Mouse (Mus musculus) embryonic facial prominence, embryonic 15.5 days (tissue): ENCODE data around the gene Bdh1. TPM values are rescaled to one million over a fixed set of nuclear protein-coding genes. Genes with fewer than 3 reads are reported as not detected.
"Not testable (repeated sequence)": the region's sequence is repeated elsewhere in the genome, so short reads cannot be mapped to it uniquely, and the experiment has no call there.

Experiments used
- ATAC-seq: fragments of 200-750 bp; cut with Nextera tagmentation; 2 replicates; pipeline ENCODE4 v1.8.0; 2017; ENCODE audit warnings: low read depth, moderate TSS enrichment; ENCODE audit not compliant: insufficient number of reproducible peaks, low FRiP score, low TSS enrichment
- H3K27ac ChIP-seq: fragments of 300-500 bp; sonication (generic); replicated peaks from 2 replicates; pipeline ENCODE4 v1.5.1; 2015; ENCODE audit warnings: mild to moderate bottlenecking, inconsistent platforms
- H3K27me3 ChIP-seq: fragments of 300-500 bp; sonication (generic); 2 replicates; pipeline ENCODE4 v1.6.1; 2015; ENCODE audit warnings: inconsistent platforms
- H3K36me3 ChIP-seq: fragments of 300-500 bp; sonication (generic); 2 replicates; pipeline ENCODE4 v1.6.1; 2015; ENCODE audit warnings: mild to moderate bottlenecking, inconsistent platforms
- H3K4me1 ChIP-seq: fragments of 300-500 bp; sonication (generic); 2 replicates; pipeline ENCODE4 v1.6.1; 2015; ENCODE audit warnings: inconsistent platforms
- H3K4me2 ChIP-seq: fragments of 300-500 bp; sonication (generic); replicated peaks from 2 replicates; pipeline ENCODE4 v1.6.1; 2015; ENCODE audit warnings: mild to moderate bottlenecking, inconsistent platforms
- H3K4me3 ChIP-seq: fragments of 300-500 bp; sonication (generic); replicated peaks from 2 replicates; pipeline ENCODE4 v1.5.1; 2015; ENCODE audit warnings: mild to moderate bottlenecking, inconsistent platforms
- H3K9ac ChIP-seq: fragments of 300-500 bp; sonication (generic); 2 replicates; pipeline ENCODE4 v1.6.1; 2015; ENCODE audit warnings: inconsistent platforms
- H3K9me3 ChIP-seq: fragments of 300-500 bp; sonication (generic); replicated peaks from 2 replicates; pipeline ENCODE4 v1.6.1; 2016; ENCODE audit warnings: inconsistent platforms
- WGBS: fragments of 180-500 bp; shearing (Covaris S2); methylation state at CpG from one replicate; pipeline ENCODE4 v1.1.7; 2015; 5-methylcytosine and 5-hydroxymethylcytosine counted together
- polyA plus RNA-seq: library from polyadenylated mRNA; unstranded; fragments of >200 nt; fragmentation: Nextera tagmentation; extraction: Ambion mirVana; gene quantifications from 2 replicates; pipeline ENCODE4 v1.2.1, GENCODE M21; 2015

Gene Bdh1
- 41.7 and 42.5 TPM in 2 replicates for polyA plus RNA-seq

GRCm38 (mm10) chr16:31422000-31422399 is at the start of gene Bdh1:
Gene Bdh1, plus strand, starts transcription at chr16:31422280.
- no peaks in the 10 kb centered on the region for H3K9me3 ChIP-seq
- H3K4me2 ChIP-seq: no peak within 1 kb of the TSS
- no peaks in the 10 kb centered on the region for H3K36me3 ChIP-seq
- H3K9ac ChIP-seq: no peak within 1 kb of the TSS
- H3K4me1 ChIP-seq: no peaks in the 10 kb centered on the region
- ATAC-seq: no peak
- WGBS: 46% methylated on average over 9 of the region's 9 CpGs
- H3K4me3 ChIP-seq: no peak within 1 kb of the TSS
- no peak within 1 kb of the TSS for H3K27ac ChIP-seq
- 0 out of 2 replicates have a peak, but pooled peaks cover 3% of the 10 kb centered on the region for H3K27me3 ChIP-seq

GRCm38 (mm10) chr16:31372316-31372715 is 49.8 kb upstream of the Bdh1 start:
- ATAC-seq, H3K4me2 ChIP-seq, H3K9ac ChIP-seq, H3K4me1 ChIP-seq, H3K27me3 ChIP-seq, H3K9me3 ChIP-seq, H3K36me3 ChIP-seq, H3K4me3 ChIP-seq, H3K27ac ChIP-seq: not testable (repeated sequence)
- WGBS: 90% methylated on average over 3 of the region's 3 CpGs

GRCm38 (mm10) chr16:31375877-31376582 is 46.0 kb upstream of the Bdh1 start:
- not testable (repeated sequence) for H3K4me2 ChIP-seq, ATAC-seq, H3K27ac ChIP-seq, H3K9ac ChIP-seq, H3K4me1 ChIP-seq, H3K36me3 ChIP-seq, H3K9me3 ChIP-seq, H3K4me3 ChIP-seq, H3K27me3 ChIP-seq
- WGBS: 76% methylated on average over 4 of the region's 4 CpGs

- not testable (repeated sequence) for H3K9ac ChIP-seq, ATAC-seq, H3K27me3 ChIP-seq, H3K27ac ChIP-seq, H3K36me3 ChIP-seq, H3K9me3 ChIP-seq, H3K4me2 ChIP-seq, H3K4me3 ChIP-seq, H3K4me1 ChIP-seq
- WGBS: 57% methylated on average over 3 of the region's 3 CpGs
These were observed 33.8 kb upstream of the Bdh1 start for GRCm38 (mm10) chr16:31388269-31388668.

GRCm38 (mm10) chr16:31399231-31399630 is 22.8 kb upstream of the Bdh1 start:
- Histone ChIP-seq H3K4me2 (no peak overlapping the region), H3K27me3 (no peaks in the 10 kb centered on the region), H3K9ac (no peak overlapping the region), H3K9me3 (no peaks in the 10 kb centered on the region; the same call in 1 of the 2 replicates), H3K4me1 (no peaks in the 10 kb centered on the region), H3K4me3 (no peak overlapping the region), H3K36me3 (no peaks in the 10 kb centered on the region), H3K27ac (no peak overlapping the region)
- no peak for ATAC-seq
- WGBS: 76% methylated on average over 2 of the region's 2 CpGs

- H3K4me1 ChIP-seq: no peaks in the 10 kb centered on the region
- no peaks in the 10 kb centered on the region; the same call in 1 of the 2 replicates for H3K9me3 ChIP-seq
- 80% methylated on average over 11 of the region's 11 CpGs for WGBS
- no peak overlapping the region for H3K4me3 ChIP-seq
- H3K27ac ChIP-seq: no peak overlapping the region
- no peak for ATAC-seq
- no peaks in the 10 kb centered on the region for H3K27me3 ChIP-seq
- H3K36me3 ChIP-seq: no peaks in the 10 kb centered on the region
- H3K4me2 ChIP-seq: no peak overlapping the region
- no peak overlapping the region for H3K9ac ChIP-seq
These were observed 21.0 kb upstream of the Bdh1 start for GRCm38 (mm10) chr16:31400908-31401692.

GRCm38 (mm10) chr16:31402096-31402495 is 20.0 kb upstream of the Bdh1 start:
- Histone ChIP-seq H3K4me3 (no peak overlapping the region), H3K36me3 (no peaks in the 10 kb centered on the region), H3K9me3 (no peaks in the 10 kb centered on the region; the same call in 1 of the 2 replicates), H3K27ac (no peak overlapping the region), H3K4me2 (no peak overlapping the region), H3K4me1 (no peaks in the 10 kb centered on the region), H3K27me3 (no peaks in the 10 kb centered on the region), H3K9ac (no peak overlapping the region)
- WGBS: 36% methylated on average over 8 of the region's 8 CpGs
- ATAC-seq: no peak; the same call in 1 of the 2 replicates

GRCm38 (mm10) chr16:31403971-31404370 is 18.1 kb upstream of the Bdh1 start:
- no peaks in the 10 kb centered on the region for H3K4me1 ChIP-seq
- H3K36me3 ChIP-seq: no peaks in the 10 kb centered on the region
- H3K9me3 ChIP-seq: no peaks in the 10 kb centered on the region
- WGBS: 89% methylated on average over 4 of the region's 4 CpGs
- H3K4me2 ChIP-seq: no peak overlapping the region
- H3K27me3 ChIP-seq: no peaks in the 10 kb centered on the region
- H3K4me3 ChIP-seq: no peak overlapping the region
- H3K27ac ChIP-seq: no peak overlapping the region
- ATAC-seq: no peak
- H3K9ac ChIP-seq: no peak overlapping the region

GRCm38 (mm10) chr16:31405040-31405439 is 17.0 kb upstream of the Bdh1 start:
- 75% methylated on average over 1 of the region's 1 CpGs for WGBS

GRCm38 (mm10) chr16:31407872-31408271 is 14.2 kb upstream of the Bdh1 start:
- H3K27ac ChIP-seq: no peak overlapping the region
- no peaks in the 10 kb centered on the region for H3K36me3 ChIP-seq
- no peak overlapping the region for H3K4me3 ChIP-seq
- no peak for ATAC-seq
- WGBS: 59% methylated on average over 3 of the region's 3 CpGs
- H3K4me2 ChIP-seq: no peak overlapping the region
- peaks cover 7% of the 10 kb centered on the region; the same call in 1 of the 2 replicates for H3K4me1 ChIP-seq
- no peaks in the 10 kb centered on the region for H3K27me3 ChIP-seq
- no peak overlapping the region for H3K9ac ChIP-seq
- H3K9me3 ChIP-seq: no peaks in the 10 kb centered on the region

More at GRCm38 (mm10) chr16:31405040-31405439, 17.0 kb upstream of the Bdh1 start:
- Histone ChIP-seq H3K4me1 (no peaks in the 10 kb centered on the region), H3K36me3 (no peaks in the 10 kb centered on the region), H3K27me3 (no peaks in the 10 kb centered on the region), H3K4me2 (no peak overlapping the region), H3K9me3 (no peaks in the 10 kb centered on the region), H3K27ac (no peak overlapping the region), H3K4me3 (no peak overlapping the region), H3K9ac (no peak overlapping the region)
- no peak for ATAC-seq

- Histone ChIP-seq H3K36me3 (no peaks in the 10 kb centered on the region), H3K4me3 (no peak overlapping the region), H3K27me3 (no peaks in the 10 kb centered on the region), H3K4me1 (peaks cover 7% of the 10 kb centered on the region; the same call in 1 of the 2 replicates), H3K4me2 (no peak overlapping the region), H3K9ac (no peak overlapping the region), H3K27ac (no peak overlapping the region), H3K9me3 (no peaks in the 10 kb centered on the region)
- 62% methylated on average over 4 of the region's 4 CpGs for WGBS
- ATAC-seq: no peak
These were observed 11.1 kb upstream of the Bdh1 start for GRCm38 (mm10) chr16:31410969-31411368.
